Mouse (Mus musculus) adrenal gland, adult 8-10 months (tissue): ENCODE data around the gene Actl7a. TPM values are rescaled to one million over a fixed set of nuclear protein-coding genes. Genes with fewer than 3 reads are reported as not detected.

Experiments used
- DNase-seq: peaks from one replicate; pipeline ENCODE4 v3.0.0; 2022
- total RNA-seq, 4 experiments: library from RNA; stranded (reverse); gene quantifications; 2 replicates each; pipeline ENCODE4 v1.2.4; 2022

Actl7a gene
- not detected for total RNA-seq

- no peak for DNase-seq
Observed at GRCm38 (mm10) chr4:56743363-56744195, at the start of gene Actl7a. Gene Actl7a (plus strand): TSS chr4:56743413.

GRCm38 (mm10) chr4:56696401-56696800 is 46.8 kb upstream of the Actl7a start:
- no peak for DNase-seq

- no peak for DNase-seq
Observed at GRCm38 (mm10) chr4:56698671-56699070, 44.5 kb upstream of the Actl7a start.

GRCm38 (mm10) chr4:56702234-56702633 is 41.0 kb upstream of the Actl7a start:
- DNase-seq = no peak

- no peak for DNase-seq
Observed at GRCm38 (mm10) chr4:56713155-56713554, 30.1 kb upstream of the Actl7a start.

- peak; percentile 32 for DNase-seq
Observed at GRCm38 (mm10) chr4:56716801-56717200, 26.4 kb upstream of the Actl7a start.

- DNase-seq = no peak
Observed at GRCm38 (mm10) chr4:56717932-56718331, 25.3 kb upstream of the Actl7a start.

GRCm38 (mm10) chr4:56718573-56719442 is 24.4 kb upstream of the Actl7a start:
- no peak for DNase-seq

- no peak for DNase-seq
Observed at GRCm38 (mm10) chr4:56719456-56719855, 23.8 kb upstream of the Actl7a start.

GRCm38 (mm10) chr4:56720403-56720802 is 22.8 kb upstream of the Actl7a start:
- DNase-seq = no peak

GRCm38 (mm10) chr4:56721469-56721868 is 21.7 kb upstream of the Actl7a start:
- DNase-seq = no peak

- DNase-seq = no peak
Observed at GRCm38 (mm10) chr4:56722346-56722745, 20.9 kb upstream of the Actl7a start.

GRCm38 (mm10) chr4:56723237-56723636 is 20.0 kb upstream of the Actl7a start:
- DNase-seq = no peak

GRCm38 (mm10) chr4:56725839-56726238 is 17.4 kb upstream of the Actl7a start:
- DNase-seq = no peak

- DNase-seq = no peak
Observed at GRCm38 (mm10) chr4:56740020-56740485, 3.2 kb upstream of the Actl7a start, which contains the start of gene Gm26657. Gene Gm26657 (plus strand): TSS chr4:56740070.

GRCm38 (mm10) chr4:56740611-56741010 is 2.6 kb upstream of the Actl7a start:
- DNase-seq = no peak

GRCm38 (mm10) chr4:56741041-56741493 is 2.1 kb upstream of the Actl7a start, which contains the start of gene Actl7b:
Gene Actl7b (minus strand): TSS chr4:56741443.
- DNase-seq = no peak

- no peak for DNase-seq
Observed at GRCm38 (mm10) chr4:56742698-56743097, 515 bp upstream of the Actl7a start.

GRCm38 (mm10) chr4:56746345-56746744 is 3.1 kb downstream of the Actl7a start:
- DNase-seq = no peak

- no peak for DNase-seq
Observed at GRCm38 (mm10) chr4:56747456-56747855, 4.2 kb downstream of the Actl7a start.

GRCm38 (mm10) chr4:56756021-56756420 is 12.8 kb downstream of the Actl7a start:
- DNase-seq = no peak

GRCm38 (mm10) chr4:56756966-56757600 is 13.9 kb downstream of the Actl7a start:
- no peak for DNase-seq

GRCm38 (mm10) chr4:56757693-56758092 is 14.5 kb downstream of the Actl7a start:
- DNase-seq = no peak
